Mouse (Mus musculus): Measurements from ENCODE around the gene Nek6.

Gene Nek6

GRCm38 (mm10) chr2:38536331-38536731, 24.9 kb downstream of the Nek6 start:
- peak; percentile 69 for DNase-seq (ENCODE audit: inconsistent ontology term)

GRCm38 (mm10) chr2:38539677-38540076, 28.2 kb downstream of the Nek6 start:
- DNase-seq (ENCODE audit: inconsistent ontology term) = no peak

- DNase-seq (ENCODE audit: inconsistent ontology term) = no peak
Observed at GRCm38 (mm10) chr2:38540666-38541065, 29.2 kb downstream of the Nek6 start.

GRCm38 (mm10) chr2:38541101-38541500, 29.7 kb downstream of the Nek6 start:
- no peak for DNase-seq (ENCODE audit: inconsistent ontology term)

GRCm38 (mm10) chr2:38541570-38541969, 30.1 kb downstream of the Nek6 start:
- no peak for DNase-seq (ENCODE audit: inconsistent ontology term)

- DNase-seq (ENCODE audit: inconsistent ontology term) = no peak
Observed at GRCm38 (mm10) chr2:38542366-38542765, 30.9 kb downstream of the Nek6 start.

GRCm38 (mm10) chr2:38543158-38543557, 31.7 kb downstream of the Nek6 start:
- no peak for DNase-seq (ENCODE audit: inconsistent ontology term)

- no peak for DNase-seq (ENCODE audit: inconsistent ontology term)
Observed at GRCm38 (mm10) chr2:38544341-38544740, 32.9 kb downstream of the Nek6 start.

- DNase-seq (ENCODE audit: inconsistent ontology term) = no peak
Observed at GRCm38 (mm10) chr2:38544982-38545381, 33.5 kb downstream of the Nek6 start.

GRCm38 (mm10) chr2:38545706-38546105, 34.3 kb downstream of the Nek6 start:
- no peak for DNase-seq (ENCODE audit: inconsistent ontology term)

- peak; percentile 96 for DNase-seq (ENCODE audit: inconsistent ontology term)
Observed at GRCm38 (mm10) chr2:38546222-38546621, 34.8 kb downstream of the Nek6 start.

- no peak for DNase-seq (ENCODE audit: inconsistent ontology term)
Observed at GRCm38 (mm10) chr2:38546748-38547147, 35.3 kb downstream of the Nek6 start.

- DNase-seq (ENCODE audit: inconsistent ontology term) = no peak
Observed at GRCm38 (mm10) chr2:38547793-38548517, 36.5 kb downstream of the Nek6 start.

- peak; percentile 32 for DNase-seq (ENCODE audit: inconsistent ontology term)
Observed at GRCm38 (mm10) chr2:38552004-38552443, 40.6 kb downstream of the Nek6 start.

- DNase-seq (ENCODE audit: inconsistent ontology term) = peak; percentile 75
Observed at GRCm38 (mm10) chr2:38554226-38554995, 43.0 kb downstream of the Nek6 start.

- peak; percentile 75 for DNase-seq (ENCODE audit: inconsistent ontology term)
Observed at GRCm38 (mm10) chr2:38555659-38556058, 44.2 kb downstream of the Nek6 start.

GRCm38 (mm10) chr2:38556721-38557120, 45.3 kb downstream of the Nek6 start:
- no peak for DNase-seq (ENCODE audit: inconsistent ontology term)

- DNase-seq (ENCODE audit: inconsistent ontology term) = no peak
Observed at GRCm38 (mm10) chr2:38560296-38561227, 49.1 kb downstream of the Nek6 start.

GRCm38 (mm10) chr2:38562596-38562995, 51.2 kb downstream of the Nek6 start:
- DNase-seq (ENCODE audit: inconsistent ontology term) = no peak

- no peak for DNase-seq (ENCODE audit: inconsistent ontology term)
Observed at GRCm38 (mm10) chr2:38571971-38572601, 60.6 kb downstream of the Nek6 start.

- no peak for DNase-seq (ENCODE audit: inconsistent ontology term)
Observed at GRCm38 (mm10) chr2:38574697-38575096, 63.3 kb downstream of the Nek6 start.
